Mouse (Mus musculus): ENCODE measurements around the gene Anpep. TPM values are rescaled to one million over a fixed set of nuclear protein-coding genes. Genes with fewer than 3 reads are reported as not detected.

Gene Anpep
- 14.9 TPM for polyA plus RNA-seq (2021)

- ATAC-seq = no peak
- POLR2A ChIA-PET = no interaction called here
- in situ Hi-C loops (cut with MboI; ENCODE audit: low pct_unique_long_range_greater_than_20kb) = no loop called here
- no peak for TF ChIP-seq CTCF (IDR thresholded peaks at IDR 0.05)
- CTCF ChIA-PET = interaction anchor here (1.5 kb wide), 1 partner anchor 41 kb away, joined by 3 read pairs; no protein-coding TSS in a partner anchor
- no peaks in the 10 kb centered on the region for H3K27me3 ChIP-seq
- DNase-seq (ENCODE audit: low read depth, low spot score) = no peak
Observed at GRCm38 (mm10) chr7:79860811-79861210, at the start of gene Anpep. Gene Anpep (minus strand): TSS chr7:79861059.

- DNase-seq (ENCODE audit: low read depth, low spot score) (no peak), ATAC-seq (no peak)
- ChIA-PET CTCF (interaction anchor here (1.3 to 1.4 kb wide), 2 partner anchors 103 to 122 kb away, joined by 3 to 4 read pairs; no protein-coding TSS in a partner anchor), POLR2A (interaction anchor here (1.3 kb wide), 1 partner anchor 19 kb away, joined by 3 read pairs; no protein-coding TSS in a partner anchor)
- in situ Hi-C loops (cut with MboI; ENCODE audit: low pct_unique_long_range_greater_than_20kb) = loop anchor here (5.0 kb wide), 2 partner anchors 50 to 110 kb away; no protein-coding TSS in a partner anchor
- TF ChIP-seq CTCF (IDR thresholded peaks at IDR 0.05) = no peak
- H3K27me3 ChIP-seq = no peaks in the 10 kb centered on the region
Observed at GRCm38 (mm10) chr7:79907356-79907755, 46.5 kb upstream of the Anpep start.

- TF ChIP-seq CTCF (IDR thresholded peaks at IDR 0.05) = no peak
- in situ Hi-C loops (cut with MboI; ENCODE audit: low pct_unique_long_range_greater_than_20kb) = loop anchor here (5.0 kb wide), 2 partner anchors 50 to 110 kb away; no protein-coding TSS in a partner anchor
- no peak for ATAC-seq
Observed at GRCm38 (mm10) chr7:79906914-79907313, 46.1 kb upstream of the Anpep start.

GRCm38 (mm10) chr7:79905193-79905592, 44.3 kb upstream of the Anpep start:
- in situ Hi-C loops (cut with MboI; ENCODE audit: low pct_unique_long_range_greater_than_20kb) = loop anchor here (5.0 kb wide), 2 partner anchors 48 to 108 kb away; no protein-coding TSS in a partner anchor
- CTCF ChIA-PET = interaction anchor here (1.2 to 1.7 kb wide), 4 partner anchors 9 to 106 kb away, joined by 3 to 5 read pairs (median 4); no protein-coding TSS in a partner anchor
- POLR2A ChIA-PET = no interaction called here
- DNase-seq (ENCODE audit: low read depth, low spot score) (no peak), ATAC-seq (no peak)
- no peaks in the 10 kb centered on the region for H3K27me3 ChIP-seq
- no peak for TF ChIP-seq CTCF (IDR thresholded peaks at IDR 0.05)

More at GRCm38 (mm10) chr7:79906914-79907313, 46.1 kb upstream of the Anpep start:
- H3K27me3 ChIP-seq = no peaks in the 10 kb centered on the region
- POLR2A ChIA-PET = interaction anchor here (1.3 kb wide), 1 partner anchor 19 kb away, joined by 3 read pairs; no protein-coding TSS in a partner anchor
- DNase-seq (ENCODE audit: low read depth, low spot score) = peak; percentile 54
- CTCF ChIA-PET = interaction anchor here (1.3 to 1.4 kb wide), 2 partner anchors 103 to 121 kb away, joined by 3 to 4 read pairs; no protein-coding TSS in a partner anchor

- in situ Hi-C loops (cut with MboI; ENCODE audit: low pct_unique_long_range_greater_than_20kb) = no loop called here
- ATAC-seq (no peak), DNase-seq (ENCODE audit: low read depth, low spot score) (no peak)
- TF ChIP-seq CTCF (IDR thresholded peaks at IDR 0.05) = no peak
- no peaks in the 10 kb centered on the region for H3K27me3 ChIP-seq
- CTCF ChIA-PET = no interaction called here
- POLR2A ChIA-PET = no interaction called here
Observed at GRCm38 (mm10) chr7:79903160-79903792, 42.4 kb upstream of the Anpep start.

- ChIA-PET CTCF (interaction anchor here (1.9 to 2.0 kb wide), 2 partner anchors 13 to 14 kb away, joined by 4 to 5 read pairs; no protein-coding TSS in a partner anchor), POLR2A (no interaction called here)
- no peaks in the 10 kb centered on the region for H3K27me3 ChIP-seq
- TF ChIP-seq CTCF (IDR thresholded peaks at IDR 0.05) = no peak
- in situ Hi-C loops (cut with MboI; ENCODE audit: low pct_unique_long_range_greater_than_20kb) = no loop called here
- ATAC-seq = no peak
- DNase-seq (ENCODE audit: low read depth, low spot score) = no peak
Observed at GRCm38 (mm10) chr7:79900753-79901152, 39.9 kb upstream of the Anpep start.

- in situ Hi-C loops (cut with MboI; ENCODE audit: low pct_unique_long_range_greater_than_20kb) = no loop called here
- no peak for TF ChIP-seq CTCF (IDR thresholded peaks at IDR 0.05)
Observed at GRCm38 (mm10) chr7:79895225-79895624, 34.4 kb upstream of the Anpep start.

GRCm38 (mm10) chr7:79894790-79895189, 33.9 kb upstream of the Anpep start:
- ATAC-seq = no peak
- no peak for DNase-seq (ENCODE audit: low read depth, low spot score)
- ChIA-PET CTCF (no interaction called here), POLR2A (no interaction called here)
- no peak for TF ChIP-seq CTCF (IDR thresholded peaks at IDR 0.05)
- no peaks in the 10 kb centered on the region for H3K27me3 ChIP-seq
- in situ Hi-C loops (cut with MboI; ENCODE audit: low pct_unique_long_range_greater_than_20kb) = no loop called here

More at GRCm38 (mm10) chr7:79895225-79895624, 34.4 kb upstream of the Anpep start:
- ChIA-PET POLR2A (no interaction called here), CTCF (interaction anchor here (1.2 kb wide), 1 partner anchor 10 kb away, joined by 5 read pairs; no protein-coding TSS in a partner anchor)
- H3K27me3 ChIP-seq = no peaks in the 10 kb centered on the region
- DNase-seq (ENCODE audit: low read depth, low spot score) (no peak), ATAC-seq (no peak)

GRCm38 (mm10) chr7:79892576-79893428, 31.9 kb upstream of the Anpep start:
- ChIA-PET POLR2A (no interaction called here), CTCF (interaction anchor here (1.0 kb wide), 1 partner anchor 22 kb away, joined by 3 read pairs; no protein-coding TSS in a partner anchor)
- in situ Hi-C loops (cut with MboI; ENCODE audit: low pct_unique_long_range_greater_than_20kb) = no loop called here
- ATAC-seq (no peak), DNase-seq (ENCODE audit: low read depth, low spot score) (no peak)
- no peaks in the 10 kb centered on the region for H3K27me3 ChIP-seq
- TF ChIP-seq CTCF (IDR thresholded peaks at IDR 0.05) = no peak

- ChIA-PET CTCF (interaction anchor here (1.0 to 1.2 kb wide), 2 partner anchors 11 kb away, joined by 3 read pairs; no protein-coding TSS in a partner anchor), POLR2A (interaction anchor here (1.1 to 1.5 kb wide), 2 partner anchors 9 kb away, joined by 3 to 4 read pairs; no protein-coding TSS in a partner anchor)
- ATAC-seq (no peak), DNase-seq (ENCODE audit: low read depth, low spot score) (no peak)
- TF ChIP-seq CTCF (IDR thresholded peaks at IDR 0.05) = no peak
- in situ Hi-C loops (cut with MboI; ENCODE audit: low pct_unique_long_range_greater_than_20kb) = no loop called here
- no peaks in the 10 kb centered on the region for H3K27me3 ChIP-seq
Observed at GRCm38 (mm10) chr7:79890436-79891221, 29.8 kb upstream of the Anpep start.

All from Patski (cell line).